Mouse (Mus musculus): ENCODE measurements around the gene Sntg2.

Gene Sntg2

GRCm38 (mm10) chr12:30252381-30252780, 120.8 kb downstream of the Sntg2 start:
- DNase-seq (ENCODE audit: low read depth, low spot score): no peak
- no peaks in the 10 kb centered on the region for H3K36me3 ChIP-seq (ENCODE audit: control insufficient read depth, insufficient read depth, low read length, poor library complexity, severe bottlenecking)

GRCm38 (mm10) chr12:30251283-30251829, 121.8 kb downstream of the Sntg2 start:
- DNase-seq (ENCODE audit: low read depth, low spot score): no peak

More at GRCm38 (mm10) chr12:30252381-30252780, 120.8 kb downstream of the Sntg2 start:
- H3K27me3 ChIP-seq (ENCODE audit: control insufficient read depth, insufficient read depth, low read length, poor library complexity, severe bottlenecking): no peaks in the 10 kb centered on the region

GRCm38 (mm10) chr12:30249068-30249467, 124.1 kb downstream of the Sntg2 start:
- H3K36me3 ChIP-seq (ENCODE audit: control insufficient read depth, insufficient read depth, low read length, poor library complexity, severe bottlenecking): no peaks in the 10 kb centered on the region

More at GRCm38 (mm10) chr12:30251283-30251829, 121.8 kb downstream of the Sntg2 start:
- H3K27me3 ChIP-seq (ENCODE audit: control insufficient read depth, insufficient read depth, low read length, poor library complexity, severe bottlenecking): no peaks in the 10 kb centered on the region
- no peaks in the 10 kb centered on the region for H3K36me3 ChIP-seq (ENCODE audit: control insufficient read depth, insufficient read depth, low read length, poor library complexity, severe bottlenecking)

DNA sequence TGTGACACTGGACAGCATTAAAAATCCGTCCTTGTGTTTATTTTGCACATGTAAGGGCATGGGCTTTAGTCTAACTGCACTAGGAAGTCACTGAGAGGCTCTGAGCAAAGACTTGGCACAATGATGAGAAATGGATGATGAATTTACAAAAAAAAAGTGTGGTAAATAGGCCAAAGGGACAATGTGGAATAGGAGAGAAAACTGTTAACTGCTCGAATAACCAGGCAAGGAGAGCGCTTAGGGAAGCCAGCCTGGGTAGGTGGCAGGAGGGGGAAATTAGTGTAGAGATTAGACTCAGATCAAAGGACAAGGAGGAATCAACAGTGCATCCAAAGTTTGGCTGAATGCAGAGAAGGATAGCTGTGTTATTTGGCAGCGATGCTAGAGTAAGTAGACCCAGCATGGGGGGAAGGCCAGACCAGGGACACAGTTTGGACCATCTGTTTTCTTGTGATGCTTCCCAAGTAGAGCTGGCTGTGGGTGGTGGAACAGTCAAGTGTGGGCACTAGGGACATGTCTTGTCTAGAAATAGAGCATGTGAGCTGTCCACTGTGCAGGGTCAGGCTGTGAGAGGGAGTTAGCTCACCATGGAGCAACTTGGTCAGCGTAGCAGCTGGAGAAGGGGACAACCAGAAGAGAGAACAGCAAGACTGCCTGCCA, 126.8 kb downstream of the Sntg2 start:
- no peaks in the 10 kb centered on the region for H3K27me3 ChIP-seq (ENCODE audit: control insufficient read depth, insufficient read depth, low read length, poor library complexity, severe bottlenecking)
- no peaks in the 10 kb centered on the region for H3K36me3 ChIP-seq (ENCODE audit: control insufficient read depth, insufficient read depth, low read length, poor library complexity, severe bottlenecking)
- no peak for DNase-seq (ENCODE audit: low read depth, low spot score)

More at GRCm38 (mm10) chr12:30249068-30249467, 124.1 kb downstream of the Sntg2 start:
- no peaks in the 10 kb centered on the region for H3K27me3 ChIP-seq (ENCODE audit: control insufficient read depth, insufficient read depth, low read length, poor library complexity, severe bottlenecking)
- no peak for DNase-seq (ENCODE audit: low read depth, low spot score)

GRCm38 (mm10) chr12:30244194-30244593, 129.0 kb downstream of the Sntg2 start:
- Histone ChIP-seq H3K36me3 (ENCODE audit: control insufficient read depth, insufficient read depth, low read length, poor library complexity, severe bottlenecking) (no peaks in the 10 kb centered on the region), H3K27me3 (ENCODE audit: control insufficient read depth, insufficient read depth, low read length, poor library complexity, severe bottlenecking) (no peaks in the 10 kb centered on the region)
- DNase-seq (ENCODE audit: low read depth, low spot score): no peak

DNA sequence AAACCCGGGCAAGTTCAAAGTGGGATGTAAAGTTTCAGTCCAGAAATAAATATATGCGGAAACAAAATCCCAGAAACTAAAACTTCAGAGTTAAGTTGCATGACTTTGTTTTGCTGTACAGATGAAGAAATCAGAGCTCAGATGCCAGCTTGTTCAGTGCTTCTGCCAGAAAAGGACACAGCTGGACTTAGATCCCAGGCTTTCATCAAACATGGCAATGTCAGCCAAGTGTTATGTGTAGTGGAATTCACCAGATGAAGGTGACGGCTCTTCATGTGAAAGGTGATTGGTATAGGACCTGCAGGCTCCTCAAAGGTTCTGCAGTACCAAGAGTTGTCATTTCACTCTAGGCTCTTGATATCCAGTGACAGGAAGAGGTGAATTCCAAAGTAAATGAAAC, 132.3 kb downstream of the Sntg2 start:
- Histone ChIP-seq H3K36me3 (ENCODE audit: control insufficient read depth, insufficient read depth, low read length, poor library complexity, severe bottlenecking) (no peaks in the 10 kb centered on the region), H3K27me3 (ENCODE audit: control insufficient read depth, insufficient read depth, low read length, poor library complexity, severe bottlenecking) (no peaks in the 10 kb centered on the region)
- no peak for DNase-seq (ENCODE audit: low read depth, low spot score)

DNA sequence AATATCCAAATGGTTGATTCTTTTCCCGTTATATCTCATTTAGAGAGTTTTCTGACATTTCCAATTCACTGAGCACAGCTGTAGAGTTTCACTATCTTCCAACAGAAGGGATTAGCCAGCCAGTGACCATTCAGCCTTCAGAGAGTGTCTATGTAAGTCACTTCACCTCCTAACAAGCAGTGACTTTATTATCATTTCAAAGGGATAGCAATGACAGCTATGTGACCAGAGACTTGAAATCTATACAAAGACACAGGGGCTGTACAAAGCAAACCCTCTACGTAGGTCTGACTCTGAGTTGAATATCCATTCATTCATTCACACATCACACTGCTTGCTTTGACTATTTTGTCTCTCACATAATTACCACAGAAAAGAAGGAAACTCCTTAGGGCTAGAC, 138.2 kb downstream of the Sntg2 start:
- Histone ChIP-seq H3K27me3 (ENCODE audit: control insufficient read depth, insufficient read depth, low read length, poor library complexity, severe bottlenecking) (no peaks in the 10 kb centered on the region), H3K36me3 (ENCODE audit: control insufficient read depth, insufficient read depth, low read length, poor library complexity, severe bottlenecking) (no peaks in the 10 kb centered on the region)
- no peak for DNase-seq (ENCODE audit: low read depth, low spot score)

- DNase-seq (ENCODE audit: low read depth, low spot score): no peak
- H3K36me3 ChIP-seq (ENCODE audit: control insufficient read depth, insufficient read depth, low read length, poor library complexity, severe bottlenecking): no peaks in the 10 kb centered on the region
- no peaks in the 10 kb centered on the region for H3K27me3 ChIP-seq (ENCODE audit: control insufficient read depth, insufficient read depth, low read length, poor library complexity, severe bottlenecking)
Observed at GRCm38 (mm10) chr12:30228004-30228403, 145.2 kb downstream of the Sntg2 start.

DNA sequence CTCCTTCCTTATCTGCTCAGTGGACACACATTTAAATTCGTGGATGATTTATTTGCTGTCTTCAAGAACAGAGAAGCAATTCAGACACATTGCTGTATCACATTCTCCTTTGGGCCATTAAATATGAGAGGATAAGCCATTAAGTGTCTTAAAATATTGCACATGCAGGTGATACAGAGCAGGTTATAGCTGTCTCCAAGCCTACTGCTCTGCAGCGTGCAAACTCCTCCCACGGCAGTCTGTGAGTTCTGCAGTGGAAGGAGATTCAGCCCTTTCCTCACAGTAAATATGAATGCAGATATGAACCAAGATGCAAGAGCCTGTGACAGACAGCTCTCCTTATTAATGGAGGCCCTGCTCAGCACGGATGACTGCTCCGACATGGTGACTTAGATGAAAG, 146.9 kb downstream of the Sntg2 start:
- H3K36me3 ChIP-seq (ENCODE audit: control insufficient read depth, insufficient read depth, low read length, poor library complexity, severe bottlenecking): no peaks in the 10 kb centered on the region
- H3K27me3 ChIP-seq (ENCODE audit: control insufficient read depth, insufficient read depth, low read length, poor library complexity, severe bottlenecking): no peaks in the 10 kb centered on the region
- DNase-seq (ENCODE audit: low read depth, low spot score): no peak

GRCm38 (mm10) chr12:30216762-30217441, 156.3 kb downstream of the Sntg2 start:
- no peak for DNase-seq (ENCODE audit: low read depth, low spot score)
- no peaks in the 10 kb centered on the region for H3K27me3 ChIP-seq (ENCODE audit: control insufficient read depth, insufficient read depth, low read length, poor library complexity, severe bottlenecking)
- H3K36me3 ChIP-seq (ENCODE audit: control insufficient read depth, insufficient read depth, low read length, poor library complexity, severe bottlenecking): no peaks in the 10 kb centered on the region

GRCm38 (mm10) chr12:30214761-30215160, 158.4 kb downstream of the Sntg2 start:
- Histone ChIP-seq H3K36me3 (ENCODE audit: control insufficient read depth, insufficient read depth, low read length, poor library complexity, severe bottlenecking) (no peaks in the 10 kb centered on the region), H3K27me3 (ENCODE audit: control insufficient read depth, insufficient read depth, low read length, poor library complexity, severe bottlenecking) (no peaks in the 10 kb centered on the region)
- DNase-seq (ENCODE audit: low read depth, low spot score): no peak

GRCm38 (mm10) chr12:30210388-30210787, 162.8 kb downstream of the Sntg2 start:
- no peak for DNase-seq (ENCODE audit: low read depth, low spot score)
- Histone ChIP-seq H3K27me3 (ENCODE audit: control insufficient read depth, insufficient read depth, low read length, poor library complexity, severe bottlenecking) (no peaks in the 10 kb centered on the region), H3K36me3 (ENCODE audit: control insufficient read depth, insufficient read depth, low read length, poor library complexity, severe bottlenecking) (no peaks in the 10 kb centered on the region)

GRCm38 (mm10) chr12:30208527-30208926, 164.6 kb downstream of the Sntg2 start:
- Histone ChIP-seq H3K36me3 (ENCODE audit: control insufficient read depth, insufficient read depth, low read length, poor library complexity, severe bottlenecking) (no peaks in the 10 kb centered on the region), H3K27me3 (ENCODE audit: control insufficient read depth, insufficient read depth, low read length, poor library complexity, severe bottlenecking) (no peaks in the 10 kb centered on the region)
- no peak for DNase-seq (ENCODE audit: low read depth, low spot score)

- Histone ChIP-seq H3K36me3 (ENCODE audit: control insufficient read depth, insufficient read depth, low read length, poor library complexity, severe bottlenecking) (no peaks in the 10 kb centered on the region), H3K27me3 (ENCODE audit: control insufficient read depth, insufficient read depth, low read length, poor library complexity, severe bottlenecking) (no peaks in the 10 kb centered on the region)
- DNase-seq (ENCODE audit: low read depth, low spot score): no peak
Observed at GRCm38 (mm10) chr12:30208087-30208486, 165.1 kb downstream of the Sntg2 start.

GRCm38 (mm10) chr12:30204457-30204856, 168.7 kb downstream of the Sntg2 start:
- Histone ChIP-seq H3K27me3 (ENCODE audit: control insufficient read depth, insufficient read depth, low read length, poor library complexity, severe bottlenecking) (no peaks in the 10 kb centered on the region), H3K36me3 (ENCODE audit: control insufficient read depth, insufficient read depth, low read length, poor library complexity, severe bottlenecking) (no peaks in the 10 kb centered on the region)
- no peak for DNase-seq (ENCODE audit: low read depth, low spot score)

Data from splenic B cell, adult 2 months (primary cell).